22 mouse cellular contexts compared by ENCODE assay signal in genomic region chr4:45808034-45808433, GRCm38 (mm10). TPM values are rescaled to one million over a fixed set of nuclear protein-coding genes. Genes with fewer than 3 reads are reported as not detected.
DNase-seq lines count a peak whose midpoint lies in the region; ATAC-seq lines count a peak whose summit lies in the region.
"Had no signal": no experiment of that assay in that cellular context is flagged by ENCODE, and none has a peak within 500 bp of the region (broad histone marks: within the 10 kb centered on the region; RNA-seq: fewer than 3 reads in every experiment).

No protein-coding gene starts in this region.

- H3K9me3 ChIP-seq in forebrain, embryonic 12.5 days, result no peaks in the 10 kb centered on the region
- H3K9me3 ChIP-seq in forebrain, embryonic 13.5 days (replicated peaks), result no peaks in the 10 kb centered on the region
- no peaks in the 10 kb centered on the region for H3K9me3 ChIP-seq in hindbrain, embryonic 15.5 days
- no peaks in the 10 kb centered on the region for H3K9me3 ChIP-seq in hindbrain, embryonic 11.5 days (ENCODE audit: control insufficient read depth, low read length)
- H3K9me3 ChIP-seq in neural tube, embryonic 13.5 days, result no peaks in the 10 kb centered on the region
- H3K9me3 ChIP-seq: embryonic facial prominence, embryonic 10.5 days; forebrain, embryonic 10.5 days; G1E; heart, embryonic 13.5 days had no signal

- DNase-seq in hindbrain, embryonic 11.5 days (ENCODE audit: low spot score), result no peak
- DNase-seq in neural tube, embryonic 10.5 days (ENCODE audit: extremely low spot score, low spot score), result no peak
- DNase-seq in right cerebral cortex, adult 18-20 months, result no peak
- DNase-seq: adrenal gland, adult 8-10 months; adrenal gland, postnatal 36 days; B cell, adult 2 months; cerebellum, adult 2 months; cerebellum, postnatal 10 days; gastrocnemius, adult 2 months; gastrocnemius, postnatal 25 days; heart, adult 11 months; heart, postnatal 36 days had no signal

- no peak overlapping the region for H3K9ac ChIP-seq in forebrain, embryonic 12.5 days
- no peak overlapping the region for H3K9ac ChIP-seq in forebrain, embryonic 13.5 days
- H3K9ac ChIP-seq in hindbrain, embryonic 15.5 days, result no peak overlapping the region
- H3K9ac ChIP-seq in hindbrain, embryonic 11.5 days (ENCODE audit: low read depth, low read length), result no peak overlapping the region
- H3K9ac ChIP-seq in neural tube, embryonic 13.5 days, result no peak overlapping the region
- H3K9ac ChIP-seq: heart, embryonic 13.5 days had no signal

- WGBS in forebrain, embryonic 12.5 days, result 24% methylated on average over 7 of the region's 7 CpGs
- WGBS in forebrain, embryonic 13.5 days, result 23% methylated on average over 7 of the region's 7 CpGs
- 28% methylated on average over 7 of the region's 7 CpGs for WGBS in hindbrain, embryonic 15.5 days
- WGBS in hindbrain, embryonic 11.5 days, result 45% methylated on average over 7 of the region's 7 CpGs
- WGBS in neural tube, embryonic 13.5 days, result 34% methylated on average over 7 of the region's 7 CpGs

- no peak for ATAC-seq in forebrain, embryonic 12.5 days (ENCODE audit: low FRiP score)
- no peak for ATAC-seq in forebrain, embryonic 13.5 days
- peak; percentile 56 for ATAC-seq in hindbrain, embryonic 15.5 days (ENCODE audit: low FRiP score, low read depth)
- no peak for ATAC-seq in hindbrain, embryonic 11.5 days (ENCODE audit: low FRiP score)
- peak; percentile 52; the same call in 1 of the 2 replicates for ATAC-seq in neural tube, embryonic 13.5 days (ENCODE audit: low read depth)
- ATAC-seq: CD4-positive, CD25-positive, alpha-beta regulatory T cell, adult 4 months; intestine, embryonic 16.5 days had no signal

- no peak overlapping the region for H3K4me3 ChIP-seq in forebrain, embryonic 12.5 days (replicated peaks)
- H3K4me3 ChIP-seq in forebrain, embryonic 13.5 days, result no peak overlapping the region
- H3K4me3 ChIP-seq in hindbrain, embryonic 15.5 days, result no peak overlapping the region
- no peak overlapping the region for H3K4me3 ChIP-seq in hindbrain, embryonic 11.5 days (ENCODE audit: low read depth, low read length)
- H3K4me3 ChIP-seq in neural tube, embryonic 13.5 days, result no peak overlapping the region
- H3K4me3 ChIP-seq: embryonic facial prominence, embryonic 10.5 days; forebrain, embryonic 10.5 days; gastrocnemius, adult 2 months; heart, embryonic 13.5 days had no signal

- H3K27me3 ChIP-seq in forebrain, embryonic 12.5 days, result 0 out of 2 replicates have a peak, but pooled peaks cover 5% of the 10 kb centered on the region
- H3K27me3 ChIP-seq in forebrain, embryonic 13.5 days, result no peaks in the 10 kb centered on the region
- no peaks in the 10 kb centered on the region for H3K27me3 ChIP-seq in hindbrain, embryonic 15.5 days
- no peaks in the 10 kb centered on the region for H3K27me3 ChIP-seq in hindbrain, embryonic 11.5 days (ENCODE audit: control insufficient read depth, insufficient read depth, low read length)
- no peaks in the 10 kb centered on the region for H3K27me3 ChIP-seq in neural tube, embryonic 13.5 days

- peaks cover 59% of the 10 kb centered on the region for H3K36me3 ChIP-seq in forebrain, embryonic 12.5 days (replicated peaks)
- peaks cover 80% of the 10 kb centered on the region for H3K36me3 ChIP-seq in forebrain, embryonic 13.5 days (ENCODE audit: poor library complexity, severe bottlenecking)
- H3K36me3 ChIP-seq in hindbrain, embryonic 15.5 days, result peaks cover under 1% of the 10 kb centered on the region; the same call in 1 of the 2 replicates
- no peaks in the 10 kb centered on the region for H3K36me3 ChIP-seq in hindbrain, embryonic 11.5 days (ENCODE audit: control insufficient read depth, insufficient read depth, low read length)
- H3K36me3 ChIP-seq in neural tube, embryonic 13.5 days, result peaks cover 48% of the 10 kb centered on the region
- H3K36me3 ChIP-seq: G1E had no signal

- peaks cover 12% of the 10 kb centered on the region; the same call in 1 of the 2 replicates for H3K4me1 ChIP-seq in forebrain, embryonic 12.5 days
- peaks cover 13% of the 10 kb centered on the region for H3K4me1 ChIP-seq in forebrain, embryonic 13.5 days
- H3K4me1 ChIP-seq in hindbrain, embryonic 15.5 days (replicated peaks), result 0 out of 2 replicates have a peak, but pooled peaks cover 9% of the 10 kb centered on the region
- no peaks in the 10 kb centered on the region for H3K4me1 ChIP-seq in hindbrain, embryonic 11.5 days (replicated peaks; ENCODE audit: control insufficient read depth, insufficient read depth, low read length)
- peaks cover 15% of the 10 kb centered on the region for H3K4me1 ChIP-seq in neural tube, embryonic 13.5 days (replicated peaks)
- H3K4me1 ChIP-seq: heart, embryonic 13.5 days had no signal

- no peak overlapping the region for H3K4me2 ChIP-seq in forebrain, embryonic 12.5 days
- no peak overlapping the region for H3K4me2 ChIP-seq in forebrain, embryonic 13.5 days
- H3K4me2 ChIP-seq in hindbrain, embryonic 15.5 days, result no peak overlapping the region
- no peak overlapping the region for H3K4me2 ChIP-seq in hindbrain, embryonic 11.5 days (replicated peaks; ENCODE audit: low read depth, low read length)
- no peak overlapping the region for H3K4me2 ChIP-seq in neural tube, embryonic 13.5 days
- H3K4me2 ChIP-seq: heart, embryonic 13.5 days had no signal

- H3K27ac ChIP-seq in forebrain, embryonic 12.5 days, result peak overlapping the region; percentile 53; the same call in 1 of the 2 replicates
- H3K27ac ChIP-seq in forebrain, embryonic 13.5 days, result no peak overlapping the region; the same call in 1 of the 2 replicates
- 0 out of 2 replicates have a peak overlapping the region, but pooled peaks have one; percentile 12 for H3K27ac ChIP-seq in hindbrain, embryonic 15.5 days (replicated peaks)
- no peak overlapping the region for H3K27ac ChIP-seq in hindbrain, embryonic 11.5 days (ENCODE audit: low read depth, low read length)
- H3K27ac ChIP-seq in neural tube, embryonic 13.5 days (replicated peaks), result peak overlapping the region; percentile 3; the same call in 1 of the 2 replicates
- H3K27ac ChIP-seq: embryonic facial prominence, embryonic 10.5 days; forebrain, embryonic 10.5 days; gastrocnemius, adult 2 months; heart, embryonic 13.5 days had no signal

RNA-seq across cellular contexts. Expression of gene Aldh1b1, which starts 9.2 kb away (rescaled TPM):
- polyA plus RNA-seq in forebrain, embryonic 12.5 days (2016; fragmentation: Nextera tagmentation; extraction: Ambion mirVana), result 9.7 and 11.3 TPM in 2 replicates
- 14.7 and 17.6 TPM in 2 replicates for polyA plus RNA-seq in forebrain, embryonic 13.5 days (2015; fragmentation: Nextera tagmentation; extraction: Ambion mirVana)
- 17.9 and 19.9 TPM in 2 replicates for polyA plus RNA-seq in hindbrain, embryonic 15.5 days (2015; fragmentation: Nextera tagmentation; extraction: Ambion mirVana)
- polyA plus RNA-seq in hindbrain, embryonic 11.5 days (2014; fragmentation: Nextera tagmentation; extraction: Ambion mirVana), result 4.5 and 6.0 TPM in 2 replicates
- 14.8 and 16.5 TPM in 2 replicates for polyA plus RNA-seq in neural tube, embryonic 13.5 days (2015; fragmentation: Nextera tagmentation; extraction: Ambion mirVana)
- polyA plus RNA-seq: G1E had no signal

RNA-seq across cellular contexts. Expression of gene Igfbpl1, which starts 18.7 kb away (rescaled TPM):
- 55.9 and 74.5 TPM in 2 replicates for polyA plus RNA-seq in forebrain, embryonic 12.5 days (2016; fragmentation: Nextera tagmentation; extraction: Ambion mirVana)
- 78.5 and 86.8 TPM in 2 replicates for polyA plus RNA-seq in forebrain, embryonic 13.5 days (2015; fragmentation: Nextera tagmentation; extraction: Ambion mirVana)
- 36.3 and 59.8 TPM in 2 replicates for polyA plus RNA-seq in hindbrain, embryonic 15.5 days (2015; fragmentation: Nextera tagmentation; extraction: Ambion mirVana)
- polyA plus RNA-seq in hindbrain, embryonic 11.5 days (2014; fragmentation: Nextera tagmentation; extraction: Ambion mirVana), result 71.4 and 83.2 TPM in 2 replicates
- 62.8 and 63.8 TPM in 2 replicates for polyA plus RNA-seq in neural tube, embryonic 13.5 days (2015; fragmentation: Nextera tagmentation; extraction: Ambion mirVana)
- polyA plus RNA-seq: CD4-positive, CD25-positive, alpha-beta regulatory T cell, adult 4 months; G1E had no signal

RNA-seq across cellular contexts. Expression of gene Stra6l, which starts 40.4 kb away (rescaled TPM):
- 0.65 and 1.2 TPM in 2 replicates for polyA plus RNA-seq in forebrain, embryonic 12.5 days (2016; fragmentation: Nextera tagmentation; extraction: Ambion mirVana)
- polyA plus RNA-seq in forebrain, embryonic 13.5 days (2015; fragmentation: Nextera tagmentation; extraction: Ambion mirVana), result 1.1 and 1.5 TPM in 2 replicates
- 0.35 and 0.42 TPM in 2 replicates for polyA plus RNA-seq in hindbrain, embryonic 15.5 days (2015; fragmentation: Nextera tagmentation; extraction: Ambion mirVana)
- 0.75 and 1.0 TPM in 2 replicates for polyA plus RNA-seq in hindbrain, embryonic 11.5 days (2014; fragmentation: Nextera tagmentation; extraction: Ambion mirVana)
- 4.5 and 4.7 TPM in 2 replicates for polyA plus RNA-seq in neural tube, embryonic 13.5 days (2015; fragmentation: Nextera tagmentation; extraction: Ambion mirVana)
- polyA plus RNA-seq: G1E had no signal

Comparison
In these comparisons a context has a peak if more than half of its experiments do, and no peak if none do; other contexts are left out.
1. ATAC-seq: peak in hindbrain, embryonic 15.5 days (single experiment) and neural tube, embryonic 13.5 days (single experiment); none in forebrain, embryonic 12.5 days (single experiment), forebrain, embryonic 13.5 days (single experiment) and hindbrain, embryonic 11.5 days (single experiment).
2. H3K27ac ChIP-seq: peak in forebrain, embryonic 12.5 days (single experiment), hindbrain, embryonic 15.5 days (single experiment) and neural tube, embryonic 13.5 days (single experiment); none in forebrain, embryonic 13.5 days (single experiment) and hindbrain, embryonic 11.5 days (single experiment).